Comparison of ENCODE assay signal across 18 mouse cellular contexts in genomic region chr11:73016103-73016420, GRCm38 (mm10). TPM values are rescaled to one million over a fixed set of nuclear protein-coding genes. Genes with fewer than 3 reads are reported as not detected.
DNase-seq lines count a peak whose midpoint lies in the region; ATAC-seq and TF ChIP-seq lines count a peak whose summit lies in the region.
"Had no signal": no experiment of that assay in that cellular context is flagged by ENCODE, and none has a peak within 500 bp of the region (broad histone marks: within the 10 kb centered on the region; RNA-seq: fewer than 3 reads in every experiment).

No protein-coding gene starts in this region.

- H3K36me3 ChIP-seq in embryonic facial prominence, embryonic 15.5 days, result no peaks in the 10 kb centered on the region
- no peaks in the 10 kb centered on the region for H3K36me3 ChIP-seq in embryonic facial prominence, embryonic 10.5 days (replicated peaks)
- no peaks in the 10 kb centered on the region for H3K36me3 ChIP-seq in stomach, embryonic 15.5 days
- H3K36me3 ChIP-seq: embryonic facial prominence, embryonic 12.5 days; forebrain, embryonic 12.5 days; heart, embryonic 10.5 days; limb, embryonic 13.5 days; liver, embryonic 12.5 days had no signal

- H3K4me3 ChIP-seq in embryonic facial prominence, embryonic 15.5 days (replicated peaks), result no peak overlapping the region
- no peak overlapping the region for H3K4me3 ChIP-seq in embryonic facial prominence, embryonic 10.5 days
- no peak overlapping the region for H3K4me3 ChIP-seq in layer of hippocampus, adult 2 months
- no peak overlapping the region for H3K4me3 ChIP-seq in stomach, embryonic 15.5 days (replicated peaks)
- H3K4me3 ChIP-seq: embryonic facial prominence, embryonic 12.5 days; erythroblast, embryonic 14.5 days; forebrain, embryonic 12.5 days; heart, embryonic 10.5 days; limb, embryonic 13.5 days; liver, embryonic 12.5 days; megakaryocyte, embryonic 14.5 days had no signal

- 80% methylated on average over 6 of the region's 6 CpGs for WGBS in embryonic facial prominence, embryonic 15.5 days
- WGBS in embryonic facial prominence, embryonic 10.5 days, result 73% methylated on average over 6 of the region's 6 CpGs
- 69% methylated on average over 6 of the region's 6 CpGs for WGBS in stomach, embryonic 15.5 days

- no peaks in the 10 kb centered on the region for H3K9me3 ChIP-seq in embryonic facial prominence, embryonic 15.5 days (replicated peaks)
- H3K9me3 ChIP-seq in embryonic facial prominence, embryonic 10.5 days, result no peaks in the 10 kb centered on the region
- no peaks in the 10 kb centered on the region for H3K9me3 ChIP-seq in stomach, embryonic 15.5 days
- H3K9me3 ChIP-seq: embryonic facial prominence, embryonic 12.5 days; forebrain, embryonic 12.5 days; heart, embryonic 10.5 days; limb, embryonic 13.5 days; liver, embryonic 12.5 days; megakaryocyte, embryonic 14.5 days had no signal

- H3K27me3 ChIP-seq in embryonic facial prominence, embryonic 15.5 days, result peaks cover 14% of the 10 kb centered on the region; the same call in 1 of the 2 replicates
- H3K27me3 ChIP-seq in embryonic facial prominence, embryonic 10.5 days (replicated peaks; ENCODE audit: low read depth, poor library complexity, severe bottlenecking), result peaks cover 60% of the 10 kb centered on the region
- H3K27me3 ChIP-seq in stomach, embryonic 15.5 days (replicated peaks), result peaks cover 11% of the 10 kb centered on the region; the same call in 1 of the 2 replicates

- no peak for TF ChIP-seq CTCF in layer of hippocampus, adult 2 months (conservative IDR thresholded peaks at IDR 0.05)

- no peak overlapping the region for H3K9ac ChIP-seq in embryonic facial prominence, embryonic 15.5 days
- no peak overlapping the region for H3K9ac ChIP-seq in stomach, embryonic 15.5 days
- H3K9ac ChIP-seq: embryonic facial prominence, embryonic 12.5 days; forebrain, embryonic 12.5 days; limb, embryonic 13.5 days; liver, embryonic 12.5 days; lung, embryonic 14.5 days had no signal

- no peak for DNase-seq in embryonic facial prominence, embryonic 10.5 days (ENCODE audit: low spot score)
- DNase-seq in layer of hippocampus, adult 2 months (ENCODE audit: low spot score in 2 of 2), result no peak
- no peak for DNase-seq in layer of hippocampus, adult 18-20 months (ENCODE audit: low spot score in 2 of 2)
- DNase-seq in lung, postnatal 36 days, result peak; percentile 45
- DNase-seq in lung, postnatal 10 days, result no peak
- no peak for DNase-seq in frontal cortex, postnatal 14 days (ENCODE audit: low spot score in 2 of 2)

- H3K4me2 ChIP-seq in embryonic facial prominence, embryonic 15.5 days (replicated peaks), result no peak overlapping the region
- H3K4me2 ChIP-seq in stomach, embryonic 15.5 days, result no peak overlapping the region
- H3K4me2 ChIP-seq: embryonic facial prominence, embryonic 12.5 days; forebrain, embryonic 12.5 days; limb, embryonic 13.5 days; liver, embryonic 12.5 days; lung, embryonic 14.5 days had no signal

- ATAC-seq in embryonic facial prominence, embryonic 15.5 days (ENCODE audit: insufficient number of reproducible peaks, low FRiP score, low TSS enrichment, low read depth), result no peak
- no peak for ATAC-seq in stomach, embryonic 15.5 days (ENCODE audit: insufficient read depth, low FRiP score, low read depth)
- ATAC-seq: CD4-positive, CD25-positive, alpha-beta regulatory T cell, adult 4 months; liver, embryonic 12.5 days had no signal

- H3K4me1 ChIP-seq in embryonic facial prominence, embryonic 15.5 days, result peaks cover 35% of the 10 kb centered on the region
- H3K4me1 ChIP-seq in embryonic facial prominence, embryonic 10.5 days, result peaks cover 20% of the 10 kb centered on the region
- peaks cover 37% of the 10 kb centered on the region for H3K4me1 ChIP-seq in stomach, embryonic 15.5 days

- H3K27ac ChIP-seq in embryonic facial prominence, embryonic 15.5 days (replicated peaks), result peak overlapping the region; percentile 44; the same call in 1 of the 2 replicates
- no peak overlapping the region for H3K27ac ChIP-seq in embryonic facial prominence, embryonic 10.5 days (replicated peaks)
- H3K27ac ChIP-seq in layer of hippocampus, adult 2 months, result peak overlapping the region; percentile 93
- H3K27ac ChIP-seq in stomach, embryonic 15.5 days, result peak overlapping the region; percentile 6; the same call in 1 of the 2 replicates
- H3K27ac ChIP-seq: embryonic facial prominence, embryonic 12.5 days; forebrain, embryonic 12.5 days; heart, embryonic 10.5 days; kidney, postnatal 0 days; limb, embryonic 13.5 days; liver, embryonic 12.5 days had no signal

RNA-seq across cellular contexts. Expression of gene Camkk1, which starts 2.7 kb away (rescaled TPM):
- 11.4 and 12.0 TPM in 2 replicates for polyA plus RNA-seq in embryonic facial prominence, embryonic 15.5 days (2015; fragmentation: Nextera tagmentation; extraction: Ambion mirVana)
- polyA plus RNA-seq in embryonic facial prominence, embryonic 10.5 days (2016; fragmentation: Nextera tagmentation; extraction: Ambion mirVana), result 5.6 and 6.9 TPM in 2 replicates
- total RNA-seq in layer of hippocampus, adult 2 months (2021), result 100 to 1,000 TPM; 173 to 177 TPM
- total RNA-seq in layer of hippocampus, adult 18-20 months (2021), result 100 to 1,000 TPM; 175 to 178 TPM
- 10.6 and 10.9 TPM in 2 replicates for polyA plus RNA-seq in stomach, embryonic 15.5 days (2015; fragmentation: Nextera tagmentation; extraction: Ambion mirVana)

RNA-seq across cellular contexts. Expression of gene P2rx1, which starts 17.2 kb away (rescaled TPM):
- 2.6 and 2.8 TPM in 2 replicates for polyA plus RNA-seq in embryonic facial prominence, embryonic 15.5 days (2015; fragmentation: Nextera tagmentation; extraction: Ambion mirVana)
- 0.79 and 1.0 TPM in 2 replicates for polyA plus RNA-seq in embryonic facial prominence, embryonic 10.5 days (2016; fragmentation: Nextera tagmentation; extraction: Ambion mirVana)
- total RNA-seq in layer of hippocampus, adult 2 months (2021), result under 1 TPM; 0.15 to 0.44 TPM
- total RNA-seq in layer of hippocampus, adult 18-20 months (2021), result under 1 TPM; 0.25 to 0.27 TPM
- polyA plus RNA-seq in stomach, embryonic 15.5 days (2015; fragmentation: Nextera tagmentation; extraction: Ambion mirVana), result 33.7 and 52.1 TPM in 2 replicates

RNA-seq across cellular contexts. Expression of gene Ncbp3, which starts 31.5 kb away (rescaled TPM):
- 10.9 and 11.6 TPM in 2 replicates for polyA plus RNA-seq in embryonic facial prominence, embryonic 15.5 days (2015; fragmentation: Nextera tagmentation; extraction: Ambion mirVana)
- polyA plus RNA-seq in embryonic facial prominence, embryonic 10.5 days (2016; fragmentation: Nextera tagmentation; extraction: Ambion mirVana), result 13.7 and 13.8 TPM in 2 replicates
- total RNA-seq in layer of hippocampus, adult 2 months (2021), result 10 to 100 TPM; 10.6 to 11.8 TPM
- 10 to 100 TPM in 1 of 2 experiments, 1 to 10 TPM in 1; 9.3 to 10.4 TPM for total RNA-seq in layer of hippocampus, adult 18-20 months (2021)
- 10.4 and 12.0 TPM in 2 replicates for polyA plus RNA-seq in stomach, embryonic 15.5 days (2015; fragmentation: Nextera tagmentation; extraction: Ambion mirVana)

RNA-seq across cellular contexts. Expression of gene Atp2a3, which starts 55.1 kb away (rescaled TPM):
- 4.0 and 5.0 TPM in 2 replicates for polyA plus RNA-seq in embryonic facial prominence, embryonic 15.5 days (2015; fragmentation: Nextera tagmentation; extraction: Ambion mirVana)
- polyA plus RNA-seq in embryonic facial prominence, embryonic 10.5 days (2016; fragmentation: Nextera tagmentation; extraction: Ambion mirVana), result 1.3 and 1.4 TPM in 2 replicates
- 1 to 10 TPM; 5.4 to 6.2 TPM for total RNA-seq in layer of hippocampus, adult 2 months (2021)
- total RNA-seq in layer of hippocampus, adult 18-20 months (2021), result 1 to 10 TPM; 5.3 to 5.5 TPM
- 18.9 and 20.6 TPM in 2 replicates for polyA plus RNA-seq in stomach, embryonic 15.5 days (2015; fragmentation: Nextera tagmentation; extraction: Ambion mirVana)
